Mouse (Mus musculus) neural tube, embryonic 12.5 days (tissue): ENCODE results near the gene Srsf12. TPM values are rescaled to one million over a fixed set of nuclear protein-coding genes. Genes with fewer than 3 reads are reported as not detected.

Experiments
- ATAC-seq: fragments of 200-750 bp; cut with Nextera tagmentation; 2 replicates; pipeline ENCODE4 v1.8.0; 2017; ENCODE audit warnings: low read depth, mild to moderate bottlenecking, moderate TSS enrichment, moderate library complexity; ENCODE audit not compliant: low FRiP score
- H3K27ac ChIP-seq: fragments of 300-500 bp; sonication (generic); 2 replicates; pipeline ENCODE4 v1.5.1; 2016
- H3K27me3 ChIP-seq: fragments of 300-500 bp; sonication (generic); replicated peaks from 2 replicates; pipeline ENCODE4 v1.6.1; 2016; ENCODE audit warnings: mild to moderate bottlenecking
- H3K36me3 ChIP-seq: fragments of 300-500 bp; sonication (generic); 2 replicates; pipeline ENCODE4 v1.6.1; 2016; ENCODE audit warnings: mild to moderate bottlenecking
- H3K4me1 ChIP-seq: fragments of 300-500 bp; sonication (generic); 2 replicates; pipeline ENCODE4 v1.6.1; 2016
- H3K4me2 ChIP-seq: fragments of 300-500 bp; sonication (generic); replicated peaks from 2 replicates; pipeline ENCODE4 v1.6.1; 2016; ENCODE audit warnings: mild to moderate bottlenecking
- H3K4me3 ChIP-seq: fragments of 300-500 bp; sonication (generic); 2 replicates; pipeline ENCODE4 v1.5.1; 2016
- H3K9ac ChIP-seq: fragments of 300-500 bp; sonication (generic); 2 replicates; pipeline ENCODE4 v1.6.1; 2016; ENCODE audit warnings: mild to moderate bottlenecking
- H3K9me3 ChIP-seq: fragments of 300-500 bp; sonication (generic); 2 replicates; pipeline ENCODE4 v1.6.1; 2016; ENCODE audit warnings: mild to moderate bottlenecking
- WGBS: fragments of 180-500 bp; shearing (Covaris S2); methylation state at CpG from one replicate; pipeline ENCODE4 v1.1.7; 2016; 5-methylcytosine and 5-hydroxymethylcytosine counted together
- polyA plus RNA-seq: library from polyadenylated mRNA; unstranded; fragments of >200 nt; fragmentation: Nextera tagmentation; extraction: Ambion mirVana; gene quantifications from 2 replicates; pipeline ENCODE4 v1.2.1, GENCODE M21; 2016

Srsf12 gene
- polyA plus RNA-seq, 1 experiment from 2014 or later: 23.1 TPM

DNA sequence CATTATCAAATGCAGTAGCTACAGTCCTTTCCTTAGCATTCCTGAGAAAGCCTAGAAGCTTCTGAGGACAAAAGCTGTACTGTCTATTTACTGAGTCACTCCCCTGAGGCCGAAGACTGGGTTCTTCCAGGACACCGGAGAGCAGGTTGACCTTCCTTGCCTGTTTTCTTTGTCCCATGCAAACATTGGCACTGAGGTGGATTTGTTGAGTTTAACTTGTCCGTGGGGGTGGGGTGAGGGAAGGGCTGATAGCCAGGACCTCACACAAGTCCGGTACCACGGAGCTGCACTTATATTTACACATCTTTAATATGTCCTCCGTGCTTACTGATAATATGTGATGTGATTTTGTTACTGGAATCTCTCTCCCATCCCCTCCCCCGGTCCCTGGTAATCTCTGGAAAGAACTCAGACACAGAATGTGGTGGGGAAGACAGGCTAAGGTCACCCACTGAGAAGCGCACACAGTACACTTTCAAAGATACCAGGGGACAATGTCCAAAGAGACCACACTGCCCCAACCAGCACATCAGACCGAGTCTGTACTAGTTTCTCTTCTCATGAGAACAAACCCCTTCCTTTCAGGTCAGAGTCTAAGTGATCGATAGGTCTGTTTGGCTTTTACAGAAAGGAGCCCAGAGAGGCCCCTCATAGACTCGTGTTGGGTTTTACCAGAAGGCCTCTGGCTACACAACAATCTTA, 48.6 kb downstream of the Srsf12 start:
- Histone ChIP-seq H3K4me2 (no peak overlapping the region), H3K4me1 (no peaks in the 10 kb centered on the region), H3K9ac (no peak overlapping the region), H3K36me3 (no peaks in the 10 kb centered on the region), H3K4me3 (no peak overlapping the region), H3K27me3 (no peaks in the 10 kb centered on the region), H3K27ac (no peak overlapping the region), H3K9me3 (no peaks in the 10 kb centered on the region)
- 83% methylated on average over 11 of the region's 11 CpGs for WGBS
- ATAC-seq: no peak

DNA sequence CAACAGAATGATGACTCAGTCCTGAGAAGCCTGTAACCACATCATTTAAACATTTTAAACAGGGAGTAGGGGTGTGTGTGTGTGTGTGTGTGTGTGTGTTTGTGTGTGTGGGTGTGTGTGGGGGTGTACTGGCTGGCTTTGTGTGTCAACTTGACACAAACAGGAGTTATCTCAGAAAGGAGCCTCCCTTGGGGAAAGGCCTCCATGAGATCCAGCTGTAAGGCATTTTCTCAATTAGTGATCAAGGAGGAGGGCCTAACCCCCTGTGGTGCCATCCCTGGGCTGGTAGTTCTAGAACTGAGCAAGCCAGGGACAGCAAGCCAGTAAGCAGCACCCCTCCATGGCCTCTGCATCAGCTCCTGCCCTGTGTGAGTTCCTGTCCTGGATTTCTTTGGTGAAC, 51.5 kb downstream of the Srsf12 start:
- H3K4me2 ChIP-seq: no peak overlapping the region
- no peaks in the 10 kb centered on the region for H3K27me3 ChIP-seq
- no peak for ATAC-seq
- no peak overlapping the region for H3K27ac ChIP-seq
- no peaks in the 10 kb centered on the region for H3K4me1 ChIP-seq
- no peaks in the 10 kb centered on the region for H3K9me3 ChIP-seq
- H3K36me3 ChIP-seq: no peaks in the 10 kb centered on the region
- H3K4me3 ChIP-seq: no peak overlapping the region
- no peak overlapping the region for H3K9ac ChIP-seq

- Histone ChIP-seq H3K9me3 (no peaks in the 10 kb centered on the region), H3K27me3 (no peaks in the 10 kb centered on the region), H3K36me3 (no peaks in the 10 kb centered on the region), H3K4me2 (no peak overlapping the region), H3K9ac (no peak overlapping the region), H3K27ac (no peak overlapping the region), H3K4me3 (no peak overlapping the region), H3K4me1 (no peaks in the 10 kb centered on the region)
- WGBS: 73% methylated on average over 7 of the region's 7 CpGs
- no peak for ATAC-seq
Observed at GRCm38 (mm10) chr4:33261311-33261753, 52.5 kb downstream of the Srsf12 start.

- Histone ChIP-seq H3K4me3 (no peak overlapping the region), H3K4me1 (no peaks in the 10 kb centered on the region), H3K27me3 (no peaks in the 10 kb centered on the region), H3K9me3 (no peaks in the 10 kb centered on the region), H3K36me3 (no peaks in the 10 kb centered on the region), H3K4me2 (no peak overlapping the region), H3K9ac (no peak overlapping the region), H3K27ac (no peak overlapping the region)
- no peak for ATAC-seq
- WGBS: 72% methylated on average over 1 of the region's 1 CpGs
Observed at GRCm38 (mm10) chr4:33262897-33263296, 54.1 kb downstream of the Srsf12 start.

- no peak for ATAC-seq
- Histone ChIP-seq H3K4me2 (no peak overlapping the region), H3K36me3 (no peaks in the 10 kb centered on the region), H3K9me3 (no peaks in the 10 kb centered on the region), H3K4me3 (no peak overlapping the region), H3K9ac (no peak overlapping the region), H3K27ac (no peak overlapping the region), H3K4me1 (no peaks in the 10 kb centered on the region), H3K27me3 (no peaks in the 10 kb centered on the region)
- 92% methylated on average over 11 of the region's 11 CpGs for WGBS
Observed at GRCm38 (mm10) chr4:33264979-33265726, 56.4 kb downstream of the Srsf12 start.

DNA sequence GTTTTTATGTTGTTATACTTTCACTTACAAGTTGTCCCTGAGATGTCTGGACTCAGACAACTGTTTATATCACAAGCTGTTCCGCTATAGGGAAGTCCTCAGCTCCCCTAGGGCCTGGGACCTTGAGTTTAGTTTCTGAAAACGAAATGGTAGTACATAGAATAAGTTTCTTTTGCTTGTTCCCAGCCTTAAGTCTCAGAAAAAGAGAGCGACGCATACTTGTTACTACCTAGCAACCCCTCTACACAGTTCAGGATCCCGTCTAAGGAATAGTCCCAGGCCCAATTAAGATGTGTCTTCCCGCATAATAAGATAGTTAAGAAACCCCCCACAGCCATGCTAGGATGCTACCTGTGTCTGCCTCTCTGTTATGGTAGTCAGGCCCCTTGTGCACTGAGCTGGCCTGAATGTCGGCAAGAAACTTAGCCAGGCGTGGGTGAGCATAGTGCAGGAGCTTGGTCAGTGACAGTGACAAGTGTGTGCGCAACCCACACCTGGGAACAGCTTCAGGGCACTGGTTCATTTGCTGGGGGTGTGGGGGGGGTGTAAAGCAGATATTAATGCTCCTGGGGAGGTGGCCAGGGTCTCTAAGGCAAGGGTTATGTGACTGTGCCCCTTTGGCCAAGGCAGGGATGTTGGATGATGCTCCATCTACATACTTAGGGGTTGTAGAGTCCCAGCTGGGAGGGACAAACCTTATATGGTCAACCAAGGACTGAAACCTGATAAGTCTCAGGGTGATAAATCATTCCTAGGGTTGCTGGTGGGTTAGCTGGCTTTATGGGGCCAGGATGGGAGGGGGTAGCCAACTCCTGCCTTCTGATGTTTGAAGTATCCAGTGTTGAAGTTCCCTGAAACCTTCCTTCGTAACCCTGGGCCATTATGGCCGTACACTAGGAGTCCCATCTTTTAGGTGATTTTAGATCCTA, 61.9 kb downstream of the Srsf12 start:
- no peaks in the 10 kb centered on the region for H3K27me3 ChIP-seq
- H3K9ac ChIP-seq: no peak overlapping the region
- no peaks in the 10 kb centered on the region for H3K36me3 ChIP-seq
- H3K4me3 ChIP-seq: no peak overlapping the region
- no peak overlapping the region for H3K27ac ChIP-seq
- 79% methylated on average over 11 of the region's 11 CpGs for WGBS
- no peak for ATAC-seq
- no peak overlapping the region for H3K4me2 ChIP-seq
- H3K4me1 ChIP-seq: no peaks in the 10 kb centered on the region
- H3K9me3 ChIP-seq: no peaks in the 10 kb centered on the region

GRCm38 (mm10) chr4:33273437-33273836, 64.6 kb downstream of the Srsf12 start:
- WGBS: 80% methylated on average over 3 of the region's 3 CpGs
- no peak overlapping the region for H3K4me2 ChIP-seq
- H3K4me1 ChIP-seq: no peaks in the 10 kb centered on the region
- H3K36me3 ChIP-seq: no peaks in the 10 kb centered on the region
- no peaks in the 10 kb centered on the region for H3K27me3 ChIP-seq
- no peaks in the 10 kb centered on the region for H3K9me3 ChIP-seq
- H3K4me3 ChIP-seq: no peak overlapping the region
- H3K9ac ChIP-seq: no peak overlapping the region
- ATAC-seq: no peak
- no peak overlapping the region for H3K27ac ChIP-seq

GRCm38 (mm10) chr4:33281891-33282685, 73.3 kb downstream of the Srsf12 start:
- ATAC-seq: no peak
- no peaks in the 10 kb centered on the region for H3K4me1 ChIP-seq
- H3K9ac ChIP-seq: no peak overlapping the region
- no peak overlapping the region for H3K4me2 ChIP-seq
- 82% methylated on average over 3 of the region's 3 CpGs for WGBS
- no peaks in the 10 kb centered on the region for H3K36me3 ChIP-seq
- no peak overlapping the region for H3K4me3 ChIP-seq
- H3K27ac ChIP-seq: no peak overlapping the region
- H3K27me3 ChIP-seq: no peaks in the 10 kb centered on the region
- H3K9me3 ChIP-seq: no peaks in the 10 kb centered on the region

Other genes starting within 250 kb of the Srsf12 start
- 41.0 and 42.8 TPM in 2 replicates for gene Rragd, start 226.0 kb upstream of the Srsf12 start, polyA plus RNA-seq
- 55.9 and 60.8 TPM in 2 replicates for gene Ube2j1, start 177.6 kb upstream of the Srsf12 start, polyA plus RNA-seq
- gene Gabrr2, start 146.0 kb upstream of the Srsf12 start, polyA plus RNA-seq: 0.37 and 0.87 TPM in 2 replicates
- gene Gabrr1, start 76.5 kb upstream of the Srsf12 start, polyA plus RNA-seq: not detected in 2 replicates
- 0.86 and 1.2 TPM in 2 replicates for gene Pm20d2, start 19.3 kb upstream of the Srsf12 start, polyA plus RNA-seq
- 110 and 113 TPM in 2 replicates for gene Pnrc1, start 81.2 kb downstream of the Srsf12 start, polyA plus RNA-seq
- 31.1 and 32.9 TPM in 2 replicates for gene Rngtt, start 101.3 kb downstream of the Srsf12 start, polyA plus RNA-seq